Mouse (Mus musculus) macrophage (primary cell): Measurements from ENCODE around the gene Cnr2. TPM values are rescaled to one million over a fixed set of nuclear protein-coding genes. Genes with fewer than 3 reads are reported as not detected.

Source experiments
- H3K27ac ChIP-seq: fragments of 350-480 bp; formaldehyde crosslinking; 2 replicates; pipeline ENCODE4 v1.9.0; 2021
- H3K36me3 ChIP-seq: fragments of 350-480 bp; formaldehyde crosslinking; 2 replicates; pipeline ENCODE4 v1.9.0; 2021; ENCODE audit errors: inconsistent target
- H3K4me3 ChIP-seq: fragments of 350-480 bp; formaldehyde crosslinking; 2 replicates; pipeline ENCODE4 v1.9.0; 2021; ENCODE audit errors: inconsistent target
- H3K79me2 ChIP-seq: fragments of 350-480 bp; formaldehyde crosslinking; 2 replicates; pipeline ENCODE4 v1.9.0; 2021; ENCODE audit errors: inconsistent target
- WGBS: methylation state at CpG from one replicate; pipeline ENCODE4 v1.1.7; 2026; ENCODE audit warnings: inconsistent platforms; ENCODE audit not compliant: missing documents; 5-methylcytosine and 5-hydroxymethylcytosine counted together
- polyA plus RNA-seq: library from polyadenylated mRNA; stranded (reverse); fragments of 250-400 nt; gene quantifications from 3 replicates; pipeline ENCODE4 v1.2.4, GENCODE M21; 2018; ENCODE audit warnings: inconsistent platforms

The Cnr2 gene
- polyA plus RNA-seq, 1 experiment from 2014 or later = 9.0 TPM

DNA sequence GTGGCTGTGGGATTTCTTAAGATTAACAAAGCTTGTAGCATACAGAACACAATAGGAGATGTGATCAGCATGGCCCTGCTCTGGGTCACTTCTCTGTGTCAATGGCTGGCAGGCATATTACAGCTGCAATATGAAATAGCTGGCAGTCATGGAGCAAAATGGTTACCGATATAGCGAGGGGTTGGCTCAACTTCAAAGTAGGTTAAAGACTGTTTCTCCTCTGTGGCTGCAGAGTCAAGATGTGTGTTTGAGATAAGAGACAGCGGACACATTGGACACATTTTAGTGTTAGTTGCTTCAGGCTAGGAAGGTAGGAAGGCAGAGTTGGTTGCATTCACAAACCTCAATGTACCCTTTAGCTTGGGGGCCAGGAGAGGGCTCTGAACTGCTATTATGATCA is 11.4 kb downstream of the Cnr2 start:
- 54% methylated on average over 3 of the region's 3 CpGs for WGBS
- Histone ChIP-seq H3K27ac (no peak overlapping the region), H3K36me3 (peaks cover 7% of the 10 kb centered on the region; the same call in 1 of the 2 replicates), H3K4me3 (no peak overlapping the region), H3K79me2 (peaks cover 96% of the 10 kb centered on the region)

DNA sequence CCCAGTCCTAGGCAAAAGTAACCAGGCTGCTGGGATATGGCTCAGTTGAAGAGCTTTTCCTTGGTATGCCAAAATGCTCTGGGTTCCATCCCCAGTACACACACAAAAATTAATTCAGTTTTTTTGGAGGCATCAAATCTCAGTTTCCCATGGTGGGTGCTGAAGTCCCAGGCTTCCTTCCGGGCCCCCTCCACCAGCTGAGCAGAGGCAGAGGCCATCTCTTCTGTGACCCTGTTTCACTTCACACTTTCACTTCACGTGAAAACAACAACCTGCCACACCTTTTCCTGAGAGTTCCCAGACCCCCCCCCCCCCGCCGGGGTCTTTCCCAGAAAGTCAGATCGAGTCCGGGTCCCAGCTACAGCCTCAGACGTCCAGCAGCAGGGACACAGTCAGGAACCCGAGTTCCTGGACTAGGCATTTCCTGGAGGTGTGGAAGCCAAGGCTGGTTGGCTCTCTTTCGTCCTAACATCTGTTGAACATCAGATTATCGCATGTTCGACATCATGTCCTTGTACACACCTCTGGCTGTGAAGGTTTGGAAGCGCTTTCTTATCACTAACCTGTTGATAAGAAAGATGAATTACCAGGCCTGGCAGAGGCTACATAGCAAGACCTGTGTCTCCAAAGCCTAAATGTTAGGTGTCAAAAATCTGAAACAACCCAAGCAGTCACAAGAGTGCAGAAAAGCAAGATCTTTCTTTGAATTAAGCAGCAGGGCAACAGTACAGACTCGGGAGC is 14.3 kb downstream of the Cnr2 start:
- no peak overlapping the region for H3K4me3 ChIP-seq
- WGBS = 84% methylated on average over 13 of the region's 13 CpGs
- H3K79me2 ChIP-seq = peaks cover 93% of the 10 kb centered on the region
- peaks cover 7% of the 10 kb centered on the region; the same call in 1 of the 2 replicates for H3K36me3 ChIP-seq
- H3K27ac ChIP-seq = no peak overlapping the region

DNA sequence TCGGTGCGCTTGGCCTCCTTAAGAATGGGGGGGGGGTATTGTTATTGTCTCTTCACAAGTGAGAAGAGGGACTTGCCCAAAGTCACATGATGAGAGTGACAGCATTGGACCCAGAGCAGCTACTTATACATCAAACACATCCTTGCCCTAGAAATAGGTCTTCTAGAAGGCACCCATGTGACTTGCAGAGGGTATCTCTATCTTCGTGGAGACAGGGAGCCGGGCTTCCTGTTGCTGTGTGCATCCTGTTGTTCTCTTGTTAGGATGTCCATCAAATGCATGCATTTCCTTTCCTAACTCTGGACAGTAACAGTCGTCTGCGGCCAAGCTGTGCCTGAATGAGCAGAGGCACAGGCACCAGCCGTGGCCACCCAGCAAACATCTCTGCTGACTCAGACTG is 16.3 kb downstream of the Cnr2 start:
- H3K79me2 ChIP-seq = peaks cover 90% of the 10 kb centered on the region
- H3K27ac ChIP-seq = no peak overlapping the region
- H3K4me3 ChIP-seq = no peak overlapping the region
- H3K36me3 ChIP-seq = no peaks in the 10 kb centered on the region; the same call in 1 of the 2 replicates
- 73% methylated on average over 7 of the region's 7 CpGs for WGBS

DNA sequence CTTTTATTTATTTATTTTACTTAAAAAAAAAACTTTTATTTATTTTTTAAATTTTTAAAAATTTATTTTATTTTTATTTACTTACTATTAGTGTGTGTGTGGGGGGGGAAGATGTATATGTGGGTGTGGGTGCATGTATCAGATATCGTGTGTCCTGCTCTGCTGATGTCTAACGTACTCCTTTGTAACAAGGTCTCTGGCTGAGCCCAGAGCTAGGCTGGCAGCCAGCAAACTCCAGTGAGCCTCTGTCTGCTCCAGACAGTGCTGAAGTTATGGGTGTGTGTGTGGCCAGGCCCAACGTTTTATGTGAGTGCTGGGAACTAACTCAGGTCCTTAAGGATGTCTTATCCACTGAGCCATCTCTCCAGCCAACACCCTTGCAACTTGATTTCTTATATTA is 17.0 kb downstream of the Cnr2 start:
- Histone ChIP-seq H3K27ac (no peak overlapping the region), H3K36me3 (no peaks in the 10 kb centered on the region; the same call in 1 of the 2 replicates), H3K79me2 (peaks cover 87% of the 10 kb centered on the region), H3K4me3 (no peak overlapping the region)
- 71% methylated on average over 3 of the region's 3 CpGs for WGBS

DNA sequence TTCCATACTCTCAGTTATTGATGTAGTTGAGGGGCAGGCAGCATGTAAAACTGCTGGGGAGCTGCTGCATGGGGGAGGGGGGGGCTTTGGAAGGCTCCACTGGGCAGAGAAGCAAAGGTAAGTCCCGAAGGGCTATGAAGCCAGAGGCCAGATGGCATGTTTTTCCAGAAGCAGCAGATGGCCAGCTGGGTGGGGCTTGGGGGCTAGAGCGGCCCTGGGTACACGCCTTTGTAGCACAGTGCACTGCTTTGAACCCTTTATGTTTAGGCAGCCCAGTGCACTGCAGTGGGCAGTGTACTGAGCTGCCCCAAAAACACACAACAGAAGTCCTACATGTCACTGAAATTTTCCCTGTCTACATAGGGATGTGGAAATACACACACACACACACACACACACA is 17.6 kb downstream of the Cnr2 start:
- Histone ChIP-seq H3K4me3 (no peak overlapping the region), H3K36me3 (no peaks in the 10 kb centered on the region; the same call in 1 of the 2 replicates), H3K27ac (no peak overlapping the region), H3K79me2 (peaks cover 80% of the 10 kb centered on the region)
- 80% methylated on average over 3 of the region's 3 CpGs for WGBS

DNA sequence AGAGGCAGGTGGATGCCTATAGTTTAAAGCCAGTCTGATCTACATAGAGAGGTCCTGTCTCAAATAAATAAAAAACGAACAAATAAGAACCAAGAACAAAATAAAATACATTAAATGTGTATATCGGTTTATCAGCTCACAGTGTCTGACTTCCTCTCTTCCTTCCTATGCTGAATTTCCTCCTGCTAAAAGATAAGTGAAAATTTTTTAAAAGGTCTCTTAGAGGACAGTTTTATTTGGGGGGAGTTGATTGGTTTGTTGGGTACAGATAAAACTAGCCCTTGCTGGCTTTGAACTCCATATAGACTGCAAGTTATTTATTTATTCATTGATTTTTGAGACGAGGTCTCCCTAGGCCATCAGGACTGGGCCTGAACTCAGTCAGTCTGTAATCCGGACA is 18.2 kb downstream of the Cnr2 start:
- H3K79me2 ChIP-seq = peaks cover 74% of the 10 kb centered on the region; the same call in 1 of the 2 replicates
- no peaks in the 10 kb centered on the region; the same call in 1 of the 2 replicates for H3K36me3 ChIP-seq
- 63% methylated on average over 4 of the region's 4 CpGs for WGBS
- no peak overlapping the region for H3K4me3 ChIP-seq
- H3K27ac ChIP-seq = no peak overlapping the region

DNA sequence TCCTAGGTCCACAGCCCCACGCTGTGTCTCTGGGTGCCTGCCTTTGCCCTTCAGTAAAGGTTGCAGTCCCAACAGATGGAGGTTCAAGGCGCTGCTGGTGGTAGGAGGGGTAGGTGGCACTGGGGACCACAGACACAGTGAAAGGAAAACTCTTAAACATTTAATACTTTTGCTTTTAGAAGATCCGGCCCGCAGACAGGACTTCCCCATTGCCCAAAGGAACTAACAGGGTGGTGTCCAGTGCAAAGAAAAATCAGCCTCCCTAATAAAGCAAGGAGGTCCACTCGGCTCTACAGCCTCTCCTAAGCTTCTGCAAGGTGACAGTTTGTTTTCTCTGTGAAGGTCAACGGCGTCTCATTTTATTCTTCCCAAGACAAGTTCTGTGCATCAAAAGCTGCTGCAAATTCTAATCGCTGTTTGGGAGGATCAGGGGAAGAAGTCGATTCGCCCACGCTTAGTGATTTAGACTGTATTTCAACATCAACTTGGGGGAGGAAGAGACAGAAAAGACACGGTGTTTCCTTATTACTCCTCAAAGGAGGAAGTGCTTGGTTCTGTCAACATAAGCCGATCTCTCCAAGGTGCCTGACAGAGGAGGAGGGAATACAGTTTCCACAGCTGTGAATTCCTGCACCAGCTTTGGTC is 23.6 kb downstream of the Cnr2 start:
- Histone ChIP-seq H3K79me2 (peaks cover 52% of the 10 kb centered on the region), H3K27ac (peak overlapping the region; percentile 92), H3K4me3 (peak overlapping the region; percentile 5; the same call in 1 of the 2 replicates), H3K36me3 (peaks cover 12% of the 10 kb centered on the region; the same call in 1 of the 2 replicates)
- 8% methylated on average over 11 of the region's 13 CpGs for WGBS

DNA sequence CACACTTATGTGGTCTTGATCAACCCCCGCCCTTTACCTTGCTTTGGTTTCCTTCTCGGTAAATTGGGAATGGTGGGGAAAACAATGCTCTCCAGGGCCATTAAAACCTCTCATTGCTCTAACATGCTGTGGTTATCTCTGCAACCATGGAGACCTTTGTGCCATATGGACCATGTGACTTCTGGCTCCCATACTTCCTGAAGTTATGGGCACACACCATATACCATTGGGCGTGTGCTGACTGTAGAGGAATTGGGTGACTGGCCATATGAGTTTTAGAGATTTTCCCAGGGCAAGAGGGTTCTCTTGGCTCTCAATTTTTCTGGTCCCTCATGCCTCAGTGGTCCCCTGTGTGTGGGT is 24.1 kb downstream of the Cnr2 start:
- WGBS = 24% methylated on average over 3 of the region's 3 CpGs
- no peak overlapping the region for H3K4me3 ChIP-seq
- peak overlapping the region; percentile 92 for H3K27ac ChIP-seq
- peaks cover 50% of the 10 kb centered on the region for H3K79me2 ChIP-seq
- peaks cover 15% of the 10 kb centered on the region; the same call in 1 of the 2 replicates for H3K36me3 ChIP-seq

DNA sequence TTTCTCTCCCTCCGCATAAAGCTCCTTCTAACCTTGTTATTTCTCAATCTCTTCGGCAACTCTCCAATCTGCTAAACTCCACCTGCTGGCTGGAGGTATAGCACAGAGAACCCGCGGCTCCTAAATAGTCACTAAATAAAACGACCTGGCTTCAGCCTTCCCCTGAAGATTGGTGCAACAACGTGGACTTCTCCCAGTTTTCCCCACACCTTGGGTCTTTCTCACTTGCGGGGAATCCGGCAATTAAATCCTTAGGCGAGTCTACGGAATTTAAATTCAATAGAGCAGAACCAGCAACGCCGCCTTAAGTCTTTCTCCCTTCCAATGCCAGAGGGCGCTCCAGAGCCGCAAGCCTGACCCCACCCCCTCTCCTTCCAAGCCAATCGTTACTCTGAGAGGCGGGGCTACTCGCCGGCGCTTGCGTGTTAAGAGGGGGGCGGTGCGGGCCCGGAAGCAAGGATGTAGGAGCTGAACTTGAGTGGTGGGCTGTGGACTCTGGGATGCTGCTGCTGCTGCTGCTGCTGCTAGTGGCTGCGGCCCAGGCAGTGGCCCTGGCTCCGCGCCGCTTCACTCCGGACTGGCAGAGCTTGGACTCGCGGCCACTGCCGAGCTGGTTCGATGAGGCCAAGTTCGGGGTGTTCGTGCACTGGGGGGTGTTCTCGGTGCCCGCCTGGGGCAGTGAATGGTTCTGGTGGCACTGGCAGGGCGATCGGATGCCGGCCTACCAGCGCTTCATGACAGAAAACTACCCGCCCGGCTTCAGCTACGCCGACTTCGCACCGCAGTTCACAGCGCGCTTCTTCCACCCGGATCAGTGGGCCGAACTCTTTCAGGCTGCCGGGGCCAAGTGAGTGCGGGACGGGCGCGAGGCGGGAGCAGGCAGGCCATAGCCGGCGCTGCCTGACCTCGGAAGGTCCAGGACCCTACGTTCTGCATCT is 25.4 kb downstream of the Cnr2 start, which contains the start of gene Fuca1:
TSS of gene Fuca1 (plus strand) at position 432 of the 938 bp plus-strand sequence.
- Histone ChIP-seq H3K27ac (peak within 1 kb of the TSS; percentile 92), H3K4me3 (peak within 1 kb of the TSS; percentile 72), H3K79me2 (peaks cover 39% of the 10 kb centered on the region), H3K36me3 (peaks cover 20% of the 10 kb centered on the region)
- under 1% methylated on average over 60 of the region's 60 CpGs for WGBS

DNA sequence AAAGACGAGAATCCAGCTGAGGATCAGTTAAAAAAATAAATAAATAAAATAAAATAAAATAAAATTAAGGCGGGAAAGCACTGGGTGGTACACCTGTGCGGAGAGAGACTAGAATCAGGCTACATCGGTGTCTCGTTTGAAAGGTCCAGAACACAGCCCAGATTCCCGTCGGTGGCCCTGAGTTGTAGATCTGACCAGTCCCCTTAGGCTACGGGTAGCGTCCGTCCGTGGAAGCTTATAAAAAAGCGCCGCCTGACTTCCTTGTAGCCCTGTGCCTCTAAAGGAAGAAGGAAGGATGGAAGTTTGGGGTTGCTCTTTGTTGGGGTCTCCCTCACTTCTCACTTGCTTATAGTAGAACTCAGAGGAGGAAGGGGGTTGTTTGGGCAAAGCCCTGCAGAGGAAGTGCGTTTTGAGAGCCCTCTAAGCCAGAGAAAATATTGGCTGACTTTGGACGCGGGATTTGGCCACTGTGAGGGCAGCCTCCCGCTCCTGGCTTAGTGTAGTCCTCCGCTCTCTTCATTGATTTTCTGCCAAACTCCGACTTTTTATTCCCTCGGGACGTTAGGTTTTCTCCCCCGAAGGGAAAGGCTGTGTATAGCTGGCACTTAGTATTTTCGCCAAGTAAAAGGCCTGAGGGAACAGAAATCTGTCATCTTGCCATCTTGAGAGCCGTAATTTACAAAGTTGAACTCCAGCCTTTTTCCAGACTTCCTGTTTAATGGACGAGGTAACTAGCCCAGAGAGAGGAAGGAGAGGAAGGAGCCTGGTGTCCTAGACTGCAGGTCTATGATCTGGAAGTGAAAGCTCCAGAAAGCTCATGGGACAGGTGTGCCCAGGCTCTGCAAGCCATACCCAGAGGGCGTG is 26.3 kb downstream of the Cnr2 start:
- peak overlapping the region; percentile 72 for H3K4me3 ChIP-seq
- peaks cover 30% of the 10 kb centered on the region for H3K36me3 ChIP-seq
- H3K79me2 ChIP-seq = peaks cover 31% of the 10 kb centered on the region
- 6% methylated on average over 26 of the region's 26 CpGs for WGBS
- peak overlapping the region; percentile 62 for H3K27ac ChIP-seq

DNA sequence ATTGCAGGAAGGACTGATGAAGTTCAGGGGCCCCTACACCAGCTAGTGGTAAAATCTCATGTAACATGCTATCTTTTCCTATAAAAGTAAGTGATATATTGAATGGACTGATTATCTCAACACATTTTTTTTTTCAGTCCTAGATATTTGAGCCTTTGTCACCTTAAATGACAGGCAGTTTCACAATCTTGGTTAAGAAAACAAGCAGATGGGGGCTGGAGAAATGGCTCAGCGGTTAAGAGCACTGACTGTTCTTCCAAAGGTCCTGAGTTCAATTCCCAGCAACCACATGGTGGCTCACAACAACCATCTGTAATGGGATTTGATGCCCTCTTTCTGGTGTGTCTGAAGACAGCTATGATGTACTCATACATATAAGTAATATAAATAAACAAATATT is 27.0 kb downstream of the Cnr2 start:
- H3K79me2 ChIP-seq = peaks cover 28% of the 10 kb centered on the region
- peak overlapping the region; percentile 62; the same call in 1 of the 2 replicates for H3K27ac ChIP-seq
- 57% methylated on average over 1 of the region's 1 CpGs for WGBS
- peak overlapping the region; percentile 72 for H3K4me3 ChIP-seq
- H3K36me3 ChIP-seq = peaks cover 37% of the 10 kb centered on the region

DNA sequence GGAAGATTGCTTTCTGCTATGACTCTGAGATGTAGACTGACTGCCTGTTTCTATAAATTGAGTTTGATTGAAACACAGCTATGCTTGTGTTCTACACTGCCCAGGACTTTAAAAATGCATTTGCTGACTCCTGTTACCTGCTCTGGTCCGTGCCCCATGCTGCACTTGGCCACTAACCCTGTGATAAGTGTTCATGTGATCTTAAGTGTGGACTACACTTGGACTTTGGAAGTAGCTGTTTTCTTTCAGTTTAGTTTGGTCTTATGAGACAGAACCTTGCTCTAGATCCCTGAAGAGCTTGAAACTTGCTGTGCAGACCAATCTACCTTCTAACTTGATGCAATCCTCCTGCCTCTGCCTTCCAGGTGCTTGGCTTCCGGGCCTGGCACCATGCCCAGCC is 29.2 kb downstream of the Cnr2 start:
- Histone ChIP-seq H3K36me3 (peaks cover 57% of the 10 kb centered on the region), H3K27ac (no peak overlapping the region), H3K4me3 (no peak overlapping the region), H3K79me2 (peaks cover 28% of the 10 kb centered on the region)
- 100% methylated on average over 2 of the region's 2 CpGs for WGBS

DNA sequence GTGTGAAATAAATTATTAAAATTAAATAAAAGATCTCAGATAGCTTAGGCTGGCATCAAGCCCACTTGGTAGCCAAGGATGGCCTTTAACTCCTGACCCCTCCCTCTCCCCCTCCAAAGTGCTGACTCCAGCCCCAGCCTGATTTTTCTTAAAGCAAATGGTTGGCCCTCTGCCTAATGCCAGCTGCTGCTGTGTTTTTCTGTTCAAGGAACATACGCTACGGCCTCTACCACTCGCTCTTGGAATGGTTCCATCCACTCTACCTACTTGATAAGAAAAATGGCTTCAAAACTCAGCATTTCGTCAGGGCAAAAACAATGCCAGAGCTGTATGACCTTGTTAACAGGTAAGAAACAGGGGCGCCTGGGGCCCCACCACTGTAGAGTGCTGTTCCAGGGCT is 30.1 kb downstream of the Cnr2 start:
- 91% methylated on average over 5 of the region's 5 CpGs for WGBS
- Histone ChIP-seq H3K79me2 (peaks cover 28% of the 10 kb centered on the region), H3K4me3 (no peak overlapping the region), H3K27ac (no peak overlapping the region), H3K36me3 (peaks cover 66% of the 10 kb centered on the region)
